Mouse (Mus musculus): ENCODE measurements around the gene Olfr1495.

DNA sequence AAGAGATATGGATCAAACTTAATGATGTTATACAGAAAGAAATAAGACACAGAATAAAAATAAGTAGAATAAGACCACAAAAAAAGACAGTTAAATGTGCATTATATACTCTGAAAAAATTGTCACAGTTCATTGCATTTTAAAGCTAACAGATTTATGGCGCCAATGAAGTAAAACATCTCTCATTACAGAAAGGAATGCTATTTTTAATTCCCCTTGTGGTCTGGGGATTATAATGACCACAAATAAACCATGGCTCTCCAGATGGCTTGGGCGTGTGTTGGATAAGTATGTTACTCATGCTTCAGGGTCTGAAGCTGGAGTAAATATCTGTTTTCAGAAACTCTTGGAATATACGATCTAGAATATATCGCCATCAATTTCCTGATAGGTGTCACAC, 25.0 kb upstream of the Olfr1495 start, which contains the start of gene Olfr1494:
- TF ChIP-seq CTCF (IDR thresholded peaks at IDR 0.05; ENCODE audit: low read depth, low read length) (no peak), POLR2A (IDR thresholded peaks at IDR 0.05; ENCODE audit: extremely low read depth, insufficient read depth, low read length) (no peak)

Data from liver, adult 2 months (tissue).